Mouse (Mus musculus) kidney, postnatal 10 days (tissue): ENCODE results near the gene Vmn1r113.
"Not testable (repeated sequence)": the region's sequence is repeated elsewhere in the genome, so short reads cannot be mapped to it uniquely, and the experiment has no call there.

ENCODE experiments used
- DNase-seq: peaks from one replicate; pipeline ENCODE4 v3.0.0; 2021; ENCODE audit warnings: mixed read lengths

The Vmn1r113 gene

GRCm38 (mm10) chr7:20786985-20787384, at the start of gene Vmn1r113:
TSS of gene Vmn1r113 (plus strand) at chr7:20787285.
- DNase-seq: not testable (repeated sequence)

- DNase-seq: not testable (repeated sequence)
Measured at GRCm38 (mm10) chr7:20770885-20771284, 16.2 kb upstream of the Vmn1r113 start, which contains the start of gene Vmn1r112. TSS of gene Vmn1r112 (plus strand) at chr7:20771185.

GRCm38 (mm10) chr7:20812086-20812485, 25.0 kb downstream of the Vmn1r113 start, which contains the start of gene Vmn1r114:
TSS of gene Vmn1r114 (minus strand) at chr7:20812186.
- not testable (repeated sequence) for DNase-seq
